Mouse (Mus musculus) cerebellum, adult 2 months (tissue): ENCODE results near the gene 1700029F12Rik. TPM values are rescaled to one million over a fixed set of nuclear protein-coding genes. Genes with fewer than 3 reads are reported as not detected.
"Not testable (repeated sequence)": the region's sequence is repeated elsewhere in the genome, so short reads cannot be mapped to it uniquely, and the experiment has no call there.

Experiments
- DNase-seq, 2 experiments: peaks; one replicate each; pipeline ENCODE4 v3.0.0; 2021
- H3K27ac ChIP-seq: fragments of 200-500 bp; 2 replicates; pipeline ENCODE4 v1.5.1; 2012; ENCODE audit warnings: low read length, control low read depth, inconsistent platforms; ENCODE audit not compliant: insufficient read depth
- H3K27me3 ChIP-seq: fragments of 200-500 bp; 2 replicates; pipeline ENCODE4 v1.6.1; 2012; ENCODE audit warnings: inconsistent platforms, mild to moderate bottlenecking, low read length, moderate library complexity; ENCODE audit not compliant: control insufficient read depth, insufficient read depth
- H3K4me1 ChIP-seq: fragments of 200-500 bp; 2 replicates; pipeline ENCODE4 v1.6.1; 2011; ENCODE audit warnings: low read length; ENCODE audit not compliant: control insufficient read depth, insufficient read depth
- H3K4me3 ChIP-seq: fragments of 200-500 bp; replicated peaks from 2 replicates; pipeline ENCODE3; 2011; ENCODE audit warnings: mild to moderate bottlenecking, low read depth, low read length, control low read depth; ENCODE audit not compliant: insufficient read depth
- CTCF ChIP-seq: fragments of 200-500 bp; IDR thresholded peaks from 2 replicates; pipeline ENCODE4 v1.5.1; 2011; ENCODE audit warnings: low read depth, mild to moderate bottlenecking, control low read depth, low read length, moderate library complexity, borderline replicate concordance; ENCODE audit not compliant: insufficient read depth
- POLR2A ChIP-seq: fragments of 200-500 bp; IDR thresholded peaks from 2 replicates; pipeline ENCODE4 v1.6.1; 2011; ENCODE audit warnings: low read length, control low read depth, borderline replicate concordance; ENCODE audit not compliant: insufficient read depth
- WGBS: fragments of 180-500 bp; shearing (Covaris S2); methylation state at CpG from one replicate; pipeline ENCODE4 v1.1.7; 2018; 5-methylcytosine and 5-hydroxymethylcytosine counted together
- polyA plus RNA-seq: library from polyadenylated mRNA; depleted of rRNA; stranded (reverse); fragments of >200 nt; gene quantifications from 2 replicates; pipeline ENCODE4 v1.2.3, GENCODE M21; 2012

1700029F12Rik gene
- polyA plus RNA-seq, 1 experiment, result not detected

DNA sequence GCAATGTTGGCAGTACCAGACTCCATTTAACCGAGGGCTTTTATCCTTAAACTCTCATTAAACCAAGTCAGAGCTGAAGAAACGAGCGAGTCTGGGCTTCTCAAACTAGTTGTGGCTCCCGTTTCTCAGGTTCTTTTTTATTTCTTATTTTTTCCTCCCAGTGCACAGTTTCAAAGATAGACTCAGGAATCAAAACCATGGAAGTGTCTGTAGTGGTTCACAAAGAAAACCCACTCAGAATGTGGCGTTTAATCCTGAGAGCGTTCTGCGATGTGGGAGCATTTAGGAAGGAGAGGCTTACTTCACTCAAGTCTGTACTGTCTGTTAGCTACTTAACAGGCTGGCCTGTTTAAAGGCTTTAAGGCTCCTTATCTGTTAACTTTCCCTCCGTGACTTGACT, 34.0 kb upstream of the 1700029F12Rik start:
- TF ChIP-seq CTCF, result no peak
- WGBS, result 70% methylated on average over 8 of the region's 8 CpGs
- no peaks in the 10 kb centered on the region; the same call in 1 of the 2 replicates for H3K4me1 ChIP-seq
- no peak overlapping the region for H3K4me3 ChIP-seq
- DNase-seq, result no peak
- peaks cover 6% of the 10 kb centered on the region; the same call in 1 of the 2 replicates for H3K27me3 ChIP-seq
- H3K27ac ChIP-seq, result no peak overlapping the region

DNA sequence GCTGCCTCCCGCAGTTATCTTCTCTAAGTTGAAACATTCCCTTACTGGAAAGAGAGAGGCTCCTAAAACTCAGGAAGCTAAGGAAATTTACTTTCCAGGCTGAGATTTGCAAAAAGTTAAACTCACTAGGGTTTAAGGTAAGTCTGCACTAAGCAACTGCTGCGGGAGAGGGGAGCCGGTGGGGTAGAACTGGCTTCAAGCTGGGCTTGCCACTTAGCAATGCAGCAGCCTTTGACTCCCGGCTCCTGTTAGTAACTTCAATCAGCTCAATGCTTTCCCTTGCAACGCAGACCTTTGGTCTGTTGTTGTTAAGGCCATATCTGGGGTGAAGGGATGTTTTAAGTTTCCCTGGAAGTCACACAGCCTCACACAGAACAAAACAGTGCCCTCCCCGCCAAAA, 33.5 kb upstream of the 1700029F12Rik start:
- Histone ChIP-seq H3K27me3 (peaks cover 6% of the 10 kb centered on the region; the same call in 1 of the 2 replicates), H3K4me1 (no peaks in the 10 kb centered on the region; the same call in 1 of the 2 replicates), H3K27ac (no peak overlapping the region), H3K4me3 (no peak overlapping the region)
- 26% methylated on average over 6 of the region's 6 CpGs for WGBS
- TF ChIP-seq CTCF (no peak), POLR2A (no peak)
- DNase-seq, result no peak

GRCm38 (mm10) chr13:97066649-97067550, 32.7 kb upstream of the 1700029F12Rik start, which contains the start of gene Fam169a:
Gene Fam169a, plus strand, starts transcription at chr13:97067286.
- no peak within 1 kb of the TSS for H3K27ac ChIP-seq
- H3K4me3 ChIP-seq, result no peak within 1 kb of the TSS
- TF ChIP-seq CTCF (no peak), POLR2A (no peak)
- no peak for DNase-seq
- no peaks in the 10 kb centered on the region; the same call in none of the 2 replicates for H3K4me1 ChIP-seq
- WGBS, result 59% methylated on average over 15 of the region's 15 CpGs
- peaks cover 6% of the 10 kb centered on the region; the same call in 1 of the 2 replicates for H3K27me3 ChIP-seq

GRCm38 (mm10) chr13:97064844-97065621, 30.9 kb upstream of the 1700029F12Rik start:
- H3K27ac ChIP-seq, H3K27me3 ChIP-seq, H3K4me1 ChIP-seq, DNase-seq, H3K4me3 ChIP-seq: not testable (repeated sequence)
- 45% methylated on average over 18 of the region's 18 CpGs for WGBS

- WGBS, result 43% methylated on average over 3 of the region's 3 CpGs
- Histone ChIP-seq H3K4me1 (no peaks in the 10 kb centered on the region; the same call in 1 of the 2 replicates), H3K4me3 (no peak overlapping the region), H3K27ac (no peak overlapping the region), H3K27me3 (peaks cover 5% of the 10 kb centered on the region; the same call in 1 of the 2 replicates)
- DNase-seq, result no peak
- TF ChIP-seq POLR2A, result no peak
- TF ChIP-seq CTCF, result no peak
Measured at GRCm38 (mm10) chr13:97064413-97064812, 30.3 kb upstream of the 1700029F12Rik start.

GRCm38 (mm10) chr13:97063431-97063830, 29.3 kb upstream of the 1700029F12Rik start:
- Histone ChIP-seq H3K27me3 (peaks cover 5% of the 10 kb centered on the region; the same call in 1 of the 2 replicates), H3K4me1 (no peaks in the 10 kb centered on the region; the same call in 1 of the 2 replicates), H3K27ac (no peak overlapping the region), H3K4me3 (no peak overlapping the region)
- no peak for DNase-seq
- TF ChIP-seq POLR2A (no peak), CTCF (no peak)
- WGBS, result 81% methylated on average over 2 of the region's 2 CpGs

DNA sequence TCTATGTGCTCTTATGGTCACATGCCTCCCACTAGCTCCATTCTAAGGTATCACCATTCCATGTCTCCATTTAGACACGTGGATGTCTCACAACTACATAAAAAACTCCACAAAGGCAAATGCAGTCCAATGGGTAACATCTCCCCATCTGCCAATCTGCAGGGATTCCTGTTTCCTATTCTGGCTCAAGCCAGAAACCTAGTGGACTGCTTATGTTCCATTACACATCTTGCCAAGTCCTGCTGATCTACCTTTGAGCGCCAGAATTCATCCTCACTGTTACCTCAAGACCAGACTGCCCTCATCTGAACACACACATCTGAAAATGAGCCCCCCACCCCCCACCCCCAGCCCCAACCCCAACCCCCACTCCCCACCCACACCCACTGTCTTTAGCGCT, 28.0 kb upstream of the 1700029F12Rik start:
- no peak for TF ChIP-seq POLR2A
- no peak for TF ChIP-seq CTCF
- peaks cover 5% of the 10 kb centered on the region; the same call in 1 of the 2 replicates for H3K27me3 ChIP-seq
- no peak overlapping the region for H3K4me3 ChIP-seq
- WGBS, result 33% methylated on average over 3 of the region's 3 CpGs
- H3K4me1 ChIP-seq, result no peaks in the 10 kb centered on the region; the same call in 1 of the 2 replicates
- peak; percentile 38 to 75 for DNase-seq
- H3K27ac ChIP-seq, result no peak overlapping the region
